Mouse (Mus musculus) mouse embryonic stem cell (cell line): ENCODE measurements around the gene Hoxd10.

Experiments used
- in situ Hi-C, 2 experiments: fragments of 300-500 bp; cut with MboI; formaldehyde crosslinking; loops; 1 replicate in 1 of 2; 3 replicates in 1 of 2; pipeline ENCODE4 v1.14.3; 2019 to 2020; ENCODE audit warnings: low sequenced_read_pairs in 2 of 2, low pct_unique_long_range_greater_than_20kb in 1 of 2, mixed read lengths in 1 of 2; ENCODE audit not compliant: unreplicated experiment in 1 of 2

The Hoxd10 gene

GRCm38 (mm10) chr2:74687698-74688555, 3.8 kb upstream of the Hoxd10 start:
- in situ Hi-C loops, result loop anchor here (10.0 to 25.0 kb wide), 2 partner anchors 47 to 899 kb away; no protein-coding TSS in a partner anchor

- in situ Hi-C loops, result loop anchor here (10.0 to 25.0 kb wide), 2 partner anchors 46 to 898 kb away; no protein-coding TSS in a partner anchor
These were observed 2.7 kb upstream of the Hoxd10 start for GRCm38 (mm10) chr2:74688795-74689573.

- in situ Hi-C loops, result loop anchor here (10.0 to 25.0 kb wide), 4 partner anchors 45 to 898 kb away; no protein-coding TSS in a partner anchor
These were observed 2.0 kb upstream of the Hoxd10 start for GRCm38 (mm10) chr2:74689574-74690337.

GRCm38 (mm10) chr2:74690338-74690716, 1.4 kb upstream of the Hoxd10 start:
- in situ Hi-C loops, result loop anchor here (10.0 to 25.0 kb wide), 3 partner anchors 274 to 897 kb away; no protein-coding TSS in a partner anchor

- in situ Hi-C loops, result loop anchor here (10.0 to 25.0 kb wide), 3 partner anchors 273 to 895 kb away; no protein-coding TSS in a partner anchor
These were observed 477 bp downstream of the Hoxd10 start for GRCm38 (mm10) chr2:74691995-74692807.

GRCm38 (mm10) chr2:74692808-74693431, 1.2 kb downstream of the Hoxd10 start:
- in situ Hi-C loops, result loop anchor here (10.0 to 25.0 kb wide), 3 partner anchors 272 to 894 kb away; no protein-coding TSS in a partner anchor

- in situ Hi-C loops, result loop anchor here (10.0 to 25.0 kb wide), 3 partner anchors 271 to 894 kb away; no protein-coding TSS in a partner anchor
These were observed 1.7 kb downstream of the Hoxd10 start for GRCm38 (mm10) chr2:74693432-74693827.

- in situ Hi-C loops, result loop anchor here (10.0 to 25.0 kb wide), 3 partner anchors 271 to 893 kb away; no protein-coding TSS in a partner anchor
These were observed 2.3 kb downstream of the Hoxd10 start for GRCm38 (mm10) chr2:74694066-74694465.

GRCm38 (mm10) chr2:74695383-74695782, 3.7 kb downstream of the Hoxd10 start:
- in situ Hi-C loops, result loop anchor here (10.0 to 25.0 kb wide), 3 partner anchors 269 to 892 kb away; no protein-coding TSS in a partner anchor

- in situ Hi-C loops, result loop anchor here (10.0 to 25.0 kb wide), 3 partner anchors 269 to 891 kb away; no protein-coding TSS in a partner anchor
These were observed 4.2 kb downstream of the Hoxd10 start for GRCm38 (mm10) chr2:74695813-74696430.

- in situ Hi-C loops, result loop anchor here (10.0 to 25.0 kb wide), 3 partner anchors 268 to 891 kb away; no protein-coding TSS in a partner anchor
These were observed 5.0 kb downstream of the Hoxd10 start for GRCm38 (mm10) chr2:74696442-74697335.

GRCm38 (mm10) chr2:74697567-74698121, 5.9 kb downstream of the Hoxd10 start, which contains the start of gene Hoxd9:
Gene Hoxd9, plus strand, starts transcription at chr2:74697727.
- in situ Hi-C loops, result loop anchor here (10.0 to 25.0 kb wide), 3 partner anchors 267 to 890 kb away; no protein-coding TSS in a partner anchor

GRCm38 (mm10) chr2:74698201-74699052, 6.7 kb downstream of the Hoxd10 start:
- in situ Hi-C loops, result loop anchor here (10.0 to 25.0 kb wide), 3 partner anchors 266 to 889 kb away; no protein-coding TSS in a partner anchor

- in situ Hi-C loops, result loop anchor here (10.0 to 25.0 kb wide), 3 partner anchors 266 to 888 kb away; no protein-coding TSS in a partner anchor
These were observed 7.3 kb downstream of the Hoxd10 start for GRCm38 (mm10) chr2:74699053-74699430.
